In the genomic region with DNA sequence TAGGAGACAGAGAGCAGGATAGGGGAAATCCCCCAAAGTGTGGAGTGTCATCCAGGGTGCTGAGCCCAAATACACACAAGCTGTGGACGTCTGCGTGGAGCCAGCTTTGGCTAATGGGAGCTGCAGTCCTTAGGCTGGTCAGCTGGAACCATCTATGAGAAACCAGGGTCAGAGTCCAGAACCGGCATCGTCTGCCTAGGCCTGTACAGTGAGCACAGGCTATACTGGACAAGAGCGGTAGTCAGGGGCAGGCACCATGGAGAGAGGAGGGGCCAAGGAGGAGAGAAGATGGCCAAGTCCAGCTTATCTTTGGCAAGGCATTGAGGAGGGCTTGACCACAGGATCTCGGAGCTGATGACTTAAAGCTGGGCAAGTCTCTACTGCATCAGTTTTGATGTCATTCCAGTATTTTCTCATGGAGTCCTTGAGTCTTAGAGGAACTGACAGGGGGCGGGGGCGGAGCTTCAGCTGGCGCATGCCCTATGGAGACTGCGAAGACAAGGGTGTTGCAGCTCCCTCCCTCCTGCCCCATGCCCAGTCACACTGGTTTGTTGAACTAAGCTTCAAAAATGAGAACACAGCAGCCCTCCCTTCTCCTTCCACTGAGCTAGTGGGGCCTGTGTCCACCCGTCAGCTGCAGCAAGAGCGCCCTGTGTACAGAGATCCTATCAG, we compare ENCODE assay signal across 1 mouse cellular context.
TF ChIP-seq lines count a peak whose summit lies in the region.

No protein-coding gene starts in this region.

TF ChIP-seq in CH12.LX, 34 proteins besides CTCF, POLR2A, EP300 and RAD21 (continued from another document):
- TF ChIP-seq NELFE (IDR thresholded peaks at IDR 0.05; ENCODE audit: low read depth, low read length), result no peak
